ENCODE assay signal across 8 mouse cellular contexts in genomic region chr2:157278717-157279415, GRCm38 (mm10). TPM values are rescaled to one million over a fixed set of nuclear protein-coding genes. Genes with fewer than 3 reads are reported as not detected.
DNase-seq lines count a peak whose midpoint lies in the region; ATAC-seq lines count a peak whose summit lies in the region.

Gene Rpn2 (plus strand): TSS chr2:157279017.

- ATAC-seq in hindbrain, embryonic 12.5 days (ENCODE audit: low FRiP score) = peak; percentile 100

- DNase-seq in NIH3T3 (ENCODE audit: low read depth) = peak; percentile 97
- peak; percentile 98 to 99 for DNase-seq in cerebellum, postnatal 10 days
- peak; percentile 93 to 98 for DNase-seq in frontal cortex, postnatal 10 days (ENCODE audit: low spot score in 2 of 2)
- peak; percentile 97 for DNase-seq in layer of hippocampus, postnatal 14 days (ENCODE audit: low spot score in 2 of 2)
- DNase-seq in lung, postnatal 14 days = peak; percentile 96
- peak; percentile 83 for DNase-seq in retina, adult 2 months (ENCODE audit: low read depth, low spot score)
- DNase-seq in thymus, postnatal 36 days = peak; percentile 96 to 97

- WGBS in hindbrain, embryonic 12.5 days = under 1% methylated on average over 50 of the region's 64 CpGs

- H3K4me2 ChIP-seq in hindbrain, embryonic 12.5 days (replicated peaks) = peak within 1 kb of the TSS; percentile 75

- H3K9me3 ChIP-seq in hindbrain, embryonic 12.5 days (replicated peaks) = no peaks in the 10 kb centered on the region

- peak within 1 kb of the TSS; percentile 96 for H3K4me3 ChIP-seq in hindbrain, embryonic 12.5 days

- peaks cover 22% of the 10 kb centered on the region for H3K4me1 ChIP-seq in hindbrain, embryonic 12.5 days

- peak within 1 kb of the TSS; percentile 94 for H3K9ac ChIP-seq in hindbrain, embryonic 12.5 days

- H3K27me3 ChIP-seq in hindbrain, embryonic 12.5 days = no peaks in the 10 kb centered on the region

- peaks cover 19% of the 10 kb centered on the region for H3K36me3 ChIP-seq in hindbrain, embryonic 12.5 days

- H3K27ac ChIP-seq in hindbrain, embryonic 12.5 days = peak within 1 kb of the TSS; percentile 87

RNA-seq across cellular contexts. Expression of gene Rpn2, which starts in this region (rescaled TPM):
- polyA plus RNA-seq in hindbrain, embryonic 12.5 days (2016; fragmentation: Nextera tagmentation; extraction: Ambion mirVana) = 224 and 239 TPM in 2 replicates
- 100 to 1,000 TPM; 132 to 133 TPM for total RNA-seq in layer of hippocampus, postnatal 14 days (2021)

Comparison
In these comparisons a context has a peak if more than half of its experiments do, and no peak if none do; other contexts are left out.
1. Peak in every context shown above with its lines: DNase-seq, ATAC-seq, H3K4me3 ChIP-seq and H3K27ac ChIP-seq.